Mouse (Mus musculus) liver, embryonic 11.5 days (tissue): ENCODE results near the gene Plpp4. TPM values are rescaled to one million over a fixed set of nuclear protein-coding genes. Genes with fewer than 3 reads are reported as not detected.

Source experiments
- ATAC-seq: fragments of 200-750 bp; cut with Nextera tagmentation; replicated peaks from 2 replicates; pipeline ENCODE4 v1.8.0; 2017; ENCODE audit warnings: moderate number of reproducible peaks, mild to moderate bottlenecking, moderate TSS enrichment, moderate library complexity; ENCODE audit not compliant: low FRiP score
- DNase-seq: peaks from one replicate; pipeline ENCODE4 v3.0.0-alpha.2; 2017; ENCODE audit warnings: low spot score
- H3K27ac ChIP-seq: fragments of 300-500 bp; sonication (generic); 2 replicates; pipeline ENCODE4 v1.5.1; 2014; ENCODE audit warnings: mild to moderate bottlenecking, low read depth, low read length, control low read depth
- H3K27me3 ChIP-seq: fragments of 300-500 bp; sonication (generic); replicated peaks from 2 replicates; pipeline ENCODE4 v1.6.1; 2014; ENCODE audit warnings: low read length, mixed read lengths; ENCODE audit not compliant: control insufficient read depth, insufficient read depth
- H3K36me3 ChIP-seq: fragments of 300-500 bp; sonication (generic); 2 replicates; pipeline ENCODE4 v1.6.1; 2014; ENCODE audit warnings: mild to moderate bottlenecking, low read length, moderate library complexity, mixed read lengths; ENCODE audit not compliant: control insufficient read depth, insufficient read depth
- H3K4me1 ChIP-seq: fragments of 300-500 bp; sonication (generic); replicated peaks from 2 replicates; pipeline ENCODE4 v1.6.1; 2014; ENCODE audit warnings: low read length, mixed read lengths; ENCODE audit not compliant: control insufficient read depth, insufficient read depth
- H3K4me2 ChIP-seq: fragments of 300-500 bp; sonication (generic); 2 replicates; pipeline ENCODE4 v1.6.1; 2014; ENCODE audit warnings: mild to moderate bottlenecking, control low read depth, moderate library complexity
- H3K4me3 ChIP-seq: fragments of 300-500 bp; sonication (generic); 2 replicates; pipeline ENCODE4 v1.5.1; 2014; ENCODE audit warnings: low read depth, low read length, control low read depth
- H3K9ac ChIP-seq: fragments of 300-500 bp; sonication (generic); 2 replicates; pipeline ENCODE4 v1.6.1; 2014; ENCODE audit warnings: low read depth, low read length, control low read depth
- H3K9me3 ChIP-seq: fragments of 300-500 bp; sonication (generic); 2 replicates; pipeline ENCODE4 v1.6.1; 2016; ENCODE audit warnings: low read length, inconsistent platforms, mixed read lengths; ENCODE audit not compliant: control insufficient read depth
- WGBS: fragments of 180-500 bp; shearing (Covaris S2); extraction: QIAGEN DNeasy Blood & Tissue Kit; methylation state at CpG from one replicate; pipeline ENCODE4 v1.1.7; 2014; 5-methylcytosine and 5-hydroxymethylcytosine counted together
- polyA plus RNA-seq: library from polyadenylated mRNA; unstranded; fragments of >200 nt; fragmentation: Nextera tagmentation; extraction: Ambion mirVana; gene quantifications from 2 replicates; pipeline ENCODE4 v1.2.1, GENCODE M21; 2014

The Plpp4 gene
- polyA plus RNA-seq, 1 experiment from 2014 or later, result 0.56 TPM

DNA sequence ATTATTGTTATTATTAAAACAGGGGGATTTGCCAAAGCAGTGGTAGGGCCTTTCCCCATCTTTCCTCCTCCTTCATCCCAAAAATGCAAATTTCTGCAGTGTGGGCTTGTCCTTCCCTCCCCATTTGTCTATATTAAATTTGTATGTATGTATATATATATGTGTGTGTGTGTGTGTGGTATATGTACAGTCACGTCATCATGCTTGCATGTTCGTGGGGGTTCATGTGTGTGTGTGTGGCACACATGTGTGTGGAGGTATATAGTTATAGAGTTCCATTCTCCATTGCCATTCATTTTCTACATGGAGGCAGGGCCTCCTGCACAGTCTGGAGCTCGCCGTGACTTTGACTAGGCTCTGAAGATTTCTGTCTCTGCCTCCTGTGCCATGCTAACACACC lies 22.0 kb downstream of the Plpp4 start:
- Histone ChIP-seq H3K9ac (no peak overlapping the region), H3K27ac (no peak overlapping the region), H3K4me1 (no peaks in the 10 kb centered on the region), H3K9me3 (no peaks in the 10 kb centered on the region; the same call in 1 of the 2 replicates), H3K36me3 (no peaks in the 10 kb centered on the region), H3K27me3 (no peaks in the 10 kb centered on the region), H3K4me2 (no peak overlapping the region), H3K4me3 (no peak overlapping the region)
- WGBS, result 79% methylated on average over 4 of the region's 4 CpGs
- no peak for ATAC-seq
- DNase-seq, result no peak

- no peak overlapping the region for H3K4me3 ChIP-seq
- ATAC-seq, result no peak
- H3K9me3 ChIP-seq, result no peaks in the 10 kb centered on the region; the same call in 1 of the 2 replicates
- WGBS, result 72% methylated on average over 4 of the region's 4 CpGs
- no peaks in the 10 kb centered on the region for H3K27me3 ChIP-seq
- DNase-seq, result no peak
- no peaks in the 10 kb centered on the region for H3K4me1 ChIP-seq
- H3K27ac ChIP-seq, result no peak overlapping the region
- no peak overlapping the region for H3K4me2 ChIP-seq
- H3K9ac ChIP-seq, result no peak overlapping the region
- no peaks in the 10 kb centered on the region for H3K36me3 ChIP-seq
These were observed 22.4 kb downstream of the Plpp4 start for GRCm38 (mm10) chr7:129279261-129279660.

DNA sequence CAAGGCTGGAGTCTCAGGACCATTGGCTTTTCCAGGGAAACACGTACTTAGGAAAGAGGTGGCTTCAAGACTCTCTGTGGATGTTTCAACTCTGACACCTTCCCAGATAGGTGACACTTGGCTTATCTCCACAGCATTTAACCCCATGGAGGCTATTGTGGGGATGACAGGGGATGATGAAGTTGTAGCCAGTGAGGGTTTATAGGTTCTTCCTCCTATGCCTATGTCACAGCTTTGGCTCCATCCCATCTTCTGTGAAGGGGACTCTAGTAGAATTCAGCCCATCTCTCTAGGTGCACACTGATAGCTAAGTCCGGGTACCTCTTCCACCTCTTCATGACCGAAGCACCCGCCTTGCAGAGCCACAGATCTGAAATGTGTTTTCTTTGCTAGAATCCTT lies 25.1 kb downstream of the Plpp4 start:
- DNase-seq (no peak), ATAC-seq (no peak)
- Histone ChIP-seq H3K4me1 (no peaks in the 10 kb centered on the region), H3K9ac (no peak overlapping the region), H3K27me3 (no peaks in the 10 kb centered on the region), H3K36me3 (no peaks in the 10 kb centered on the region), H3K9me3 (no peaks in the 10 kb centered on the region), H3K27ac (no peak overlapping the region), H3K4me3 (no peak overlapping the region), H3K4me2 (no peak overlapping the region)
- WGBS, result 72% methylated on average over 4 of the region's 4 CpGs

GRCm38 (mm10) chr7:129285186-129285868 lies 28.5 kb downstream of the Plpp4 start:
- ATAC-seq (no peak), DNase-seq (no peak)
- H3K27me3 ChIP-seq, result no peaks in the 10 kb centered on the region
- H3K4me1 ChIP-seq, result no peaks in the 10 kb centered on the region
- no peak overlapping the region for H3K27ac ChIP-seq
- no peak overlapping the region for H3K4me3 ChIP-seq
- no peak overlapping the region for H3K9ac ChIP-seq
- WGBS, result 41% methylated on average over 7 of the region's 7 CpGs
- no peaks in the 10 kb centered on the region for H3K36me3 ChIP-seq
- H3K4me2 ChIP-seq, result no peak overlapping the region
- H3K9me3 ChIP-seq, result no peaks in the 10 kb centered on the region

DNA sequence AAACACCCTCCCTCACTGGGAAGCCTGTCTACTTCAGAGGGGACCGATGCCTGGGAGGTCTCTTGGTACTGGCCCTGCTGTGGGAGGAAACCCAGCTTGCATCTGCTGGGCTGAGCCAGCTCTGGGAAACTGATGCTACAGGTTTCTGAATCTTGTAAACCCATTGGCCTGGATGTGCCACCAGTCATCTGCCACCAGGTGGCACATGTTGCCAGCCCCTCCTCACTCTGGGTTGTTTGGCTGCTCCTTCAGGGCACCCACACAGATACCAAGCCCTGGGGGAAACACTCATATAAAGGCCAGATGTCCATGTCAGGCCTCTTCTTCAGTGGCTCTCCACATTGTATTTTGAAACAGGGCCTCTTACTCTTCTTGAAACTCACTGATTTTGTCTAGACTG lies 36.4 kb downstream of the Plpp4 start:
- Histone ChIP-seq H3K4me3 (no peak overlapping the region), H3K27ac (no peak overlapping the region), H3K36me3 (no peaks in the 10 kb centered on the region), H3K4me1 (no peaks in the 10 kb centered on the region), H3K9ac (no peak overlapping the region), H3K4me2 (no peak overlapping the region), H3K27me3 (no peaks in the 10 kb centered on the region), H3K9me3 (no peaks in the 10 kb centered on the region)
- WGBS, result 100% methylated on average over 1 of the region's 1 CpGs
- DNase-seq (no peak), ATAC-seq (no peak)

- no peak overlapping the region for H3K4me2 ChIP-seq
- ATAC-seq (no peak), DNase-seq (no peak)
- WGBS, result 92% methylated on average over 5 of the region's 5 CpGs
- no peaks in the 10 kb centered on the region for H3K4me1 ChIP-seq
- no peaks in the 10 kb centered on the region for H3K27me3 ChIP-seq
- no peaks in the 10 kb centered on the region for H3K9me3 ChIP-seq
- H3K36me3 ChIP-seq, result no peaks in the 10 kb centered on the region
- H3K9ac ChIP-seq, result no peak overlapping the region
- no peak overlapping the region for H3K27ac ChIP-seq
- H3K4me3 ChIP-seq, result no peak overlapping the region
These were observed 44.8 kb downstream of the Plpp4 start for GRCm38 (mm10) chr7:129301622-129302021.

GRCm38 (mm10) chr7:129303356-129303755 lies 46.5 kb downstream of the Plpp4 start:
- 59% methylated on average over 4 of the region's 4 CpGs for WGBS
- no peaks in the 10 kb centered on the region for H3K9me3 ChIP-seq
- H3K27ac ChIP-seq, result no peak overlapping the region
- H3K4me3 ChIP-seq, result no peak overlapping the region
- ATAC-seq, result no peak
- DNase-seq, result no peak
- H3K27me3 ChIP-seq, result no peaks in the 10 kb centered on the region
- no peak overlapping the region for H3K4me2 ChIP-seq
- H3K36me3 ChIP-seq, result no peaks in the 10 kb centered on the region
- H3K9ac ChIP-seq, result no peak overlapping the region
- H3K4me1 ChIP-seq, result no peaks in the 10 kb centered on the region

DNA sequence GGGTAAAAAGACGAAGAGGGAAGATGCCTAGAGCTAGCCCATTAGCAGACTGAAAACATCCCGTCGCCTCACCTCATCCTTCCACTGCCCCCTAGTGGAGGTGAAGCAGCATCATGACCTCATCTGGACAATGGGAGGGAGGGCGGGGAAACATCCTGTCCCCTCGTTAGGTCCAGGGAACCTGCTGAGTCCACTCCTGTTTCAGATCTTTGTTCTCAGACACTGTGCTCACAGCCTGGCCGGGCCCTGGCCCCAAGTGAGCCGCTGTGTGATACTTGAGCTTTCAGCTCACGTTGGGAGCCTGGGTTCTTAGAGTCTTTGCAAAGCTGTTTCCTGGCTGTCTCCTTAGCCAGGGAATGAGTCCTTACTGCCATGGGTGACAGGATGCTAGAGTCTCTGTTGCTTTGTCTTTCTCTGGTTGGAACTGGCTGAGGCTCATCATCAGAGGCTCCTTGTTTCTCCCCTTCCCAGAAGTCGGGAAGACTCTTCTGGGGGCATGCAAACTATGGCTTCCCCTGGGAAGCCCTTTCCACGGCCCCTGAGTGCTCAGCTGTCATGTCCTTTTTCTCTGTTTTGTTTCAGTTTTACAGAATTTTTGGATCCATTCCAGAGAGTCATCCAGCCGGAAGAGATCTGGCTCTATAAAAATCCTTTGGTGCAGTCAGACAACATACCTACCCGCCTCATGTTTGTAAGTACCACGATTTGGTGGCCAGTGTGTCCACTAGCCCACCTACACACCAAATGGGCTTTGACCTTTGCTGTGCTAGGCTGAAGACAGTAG lies 50.4 kb downstream of the Plpp4 start:
- Histone ChIP-seq H3K27me3 (no peaks in the 10 kb centered on the region), H3K9ac (no peak overlapping the region), H3K4me2 (no peak overlapping the region), H3K36me3 (no peaks in the 10 kb centered on the region), H3K9me3 (no peaks in the 10 kb centered on the region), H3K4me3 (no peak overlapping the region), H3K27ac (no peak overlapping the region), H3K4me1 (no peaks in the 10 kb centered on the region)
- DNase-seq (no peak), ATAC-seq (no peak; the same call in 1 of the 2 replicates)
- 36% methylated on average over 13 of the region's 13 CpGs for WGBS

DNA sequence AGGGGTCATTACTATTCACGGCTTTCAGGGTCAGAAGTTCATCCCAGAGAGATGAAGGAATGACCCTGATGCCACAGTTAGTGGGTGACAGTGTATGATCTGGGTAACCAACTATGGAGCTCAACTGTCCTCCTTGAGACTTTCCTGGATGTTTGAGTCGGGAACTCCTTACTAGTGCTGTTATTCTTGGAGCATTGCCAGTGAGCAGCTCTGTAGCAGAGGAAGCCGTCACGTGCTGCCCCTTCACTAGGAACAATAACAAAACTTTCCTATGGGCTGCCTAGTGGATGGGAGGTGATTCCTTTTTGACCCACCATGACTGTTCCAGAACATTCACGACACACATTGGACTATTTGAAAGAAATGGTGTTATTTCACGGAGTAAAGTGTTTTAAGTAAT lies 51.8 kb downstream of the Plpp4 start:
- no peaks in the 10 kb centered on the region for H3K36me3 ChIP-seq
- no peaks in the 10 kb centered on the region for H3K9me3 ChIP-seq
- H3K9ac ChIP-seq, result no peak overlapping the region
- no peak for DNase-seq
- no peak overlapping the region for H3K27ac ChIP-seq
- WGBS, result 60% methylated on average over 6 of the region's 6 CpGs
- no peak overlapping the region for H3K4me2 ChIP-seq
- H3K4me1 ChIP-seq, result no peaks in the 10 kb centered on the region
- ATAC-seq, result no peak
- H3K27me3 ChIP-seq, result no peaks in the 10 kb centered on the region
- H3K4me3 ChIP-seq, result no peak overlapping the region
